Mouse (Mus musculus) intestine, embryonic 14.5 days (tissue): ENCODE results near the gene Rsrc1. TPM values are rescaled to one million over a fixed set of nuclear protein-coding genes. Genes with fewer than 3 reads are reported as not detected.

Source experiments
- ATAC-seq: fragments of 200-750 bp; cut with Nextera tagmentation; replicated peaks from 2 replicates; pipeline ENCODE4 v1.8.0; 2017; ENCODE audit warnings: low read depth, moderate number of reproducible peaks, moderate TSS enrichment, moderate library complexity; ENCODE audit not compliant: low FRiP score, low TSS enrichment
- DNase-seq: peaks from one replicate; pipeline ENCODE4 v3.0.0-alpha.2; 2018; ENCODE audit warnings: low spot score
- H3K27ac ChIP-seq: fragments of 300-500 bp; sonication (generic); 2 replicates; pipeline ENCODE4 v1.5.1; 2014; ENCODE audit warnings: low read depth, mild to moderate bottlenecking, control low read depth
- H3K27me3 ChIP-seq: fragments of 300-500 bp; sonication (generic); replicated peaks from 2 replicates; pipeline ENCODE4 v1.6.1; 2014; ENCODE audit warnings: low read length, control low read depth; ENCODE audit not compliant: control insufficient read depth, insufficient read depth
- H3K36me3 ChIP-seq: fragments of 300-500 bp; sonication (generic); 2 replicates; pipeline ENCODE4 v1.6.1; 2014; ENCODE audit warnings: low read length, control low read depth; ENCODE audit not compliant: control insufficient read depth, insufficient read depth
- H3K4me1 ChIP-seq: fragments of 300-500 bp; sonication (generic); replicated peaks from 2 replicates; pipeline ENCODE4 v1.6.1; 2014; ENCODE audit warnings: low read length, control low read depth, mixed read lengths; ENCODE audit not compliant: control insufficient read depth, insufficient read depth
- H3K4me2 ChIP-seq: fragments of 300-500 bp; sonication (generic); 2 replicates; pipeline ENCODE4 v1.6.1; 2014; ENCODE audit warnings: low read length
- H3K4me3 ChIP-seq: fragments of 300-500 bp; sonication (generic); 2 replicates; pipeline ENCODE4 v1.5.1; 2014; ENCODE audit warnings: low read depth, low read length, control low read depth, mixed read lengths
- H3K9ac ChIP-seq: fragments of 300-500 bp; sonication (generic); 2 replicates; pipeline ENCODE4 v1.6.1; 2014; ENCODE audit warnings: mild to moderate bottlenecking, low read length
- H3K9me3 ChIP-seq: fragments of 300-500 bp; sonication (generic); 2 replicates; pipeline ENCODE4 v1.6.1; 2016; ENCODE audit warnings: low read length, control low read depth; ENCODE audit not compliant: control insufficient read depth
- WGBS: fragments of 180-500 bp; shearing (Covaris S2); extraction: QIAGEN DNeasy Blood & Tissue Kit; methylation state at CpG from one replicate; pipeline ENCODE4 v1.1.7; 2014; 5-methylcytosine and 5-hydroxymethylcytosine counted together
- polyA plus RNA-seq: library from polyadenylated mRNA; unstranded; fragments of >200 nt; fragmentation: Nextera tagmentation; extraction: Ambion mirVana; gene quantifications from 2 replicates; pipeline ENCODE4 v1.2.1, GENCODE M21; 2014

The Rsrc1 gene
- polyA plus RNA-seq: 32.7 and 36.0 TPM in 2 replicates

- no peak within 1 kb of the TSS for H3K27ac ChIP-seq
- under 1% methylated on average over 45 of the region's 62 CpGs for WGBS
- peak; percentile 21; the same call in 1 of the 2 replicates for ATAC-seq
These were observed at the start of gene Rsrc1 for GRCm38 (mm10) chr3:66981101-66981661. Gene Rsrc1, plus strand, starts transcription at chr3:66981390.

GRCm38 (mm10) chr3:66939675-66940074, 41.5 kb upstream of the Rsrc1 start:
- Histone ChIP-seq H3K9ac (no peak overlapping the region), H3K9me3 (no peaks in the 10 kb centered on the region), H3K4me2 (no peak overlapping the region), H3K4me1 (no peaks in the 10 kb centered on the region), H3K27me3 (no peaks in the 10 kb centered on the region), H3K36me3 (no peaks in the 10 kb centered on the region), H3K4me3 (no peak overlapping the region), H3K27ac (no peak overlapping the region)
- 61% methylated on average over 10 of the region's 10 CpGs for WGBS
- DNase-seq (no peak), ATAC-seq (no peak)

More at GRCm38 (mm10) chr3:66981101-66981661, at the start of gene Rsrc1:
- Histone ChIP-seq H3K4me2 (peak within 1 kb of the TSS; percentile 77), H3K4me1 (peaks cover 5% of the 10 kb centered on the region), H3K9me3 (no peaks in the 10 kb centered on the region), H3K4me3 (peak within 1 kb of the TSS; percentile 45), H3K9ac (no peak within 1 kb of the TSS), H3K36me3 (no peaks in the 10 kb centered on the region), H3K27me3 (peaks cover 86% of the 10 kb centered on the region)
- DNase-seq: peak; percentile 69

- WGBS: 55% methylated on average over 2 of the region's 2 CpGs
- no peaks in the 10 kb centered on the region for H3K4me1 ChIP-seq
- no peak overlapping the region for H3K9ac ChIP-seq
- ATAC-seq (no peak), DNase-seq (no peak)
- H3K27me3 ChIP-seq: no peaks in the 10 kb centered on the region
- H3K36me3 ChIP-seq: no peaks in the 10 kb centered on the region
- no peak overlapping the region for H3K4me2 ChIP-seq
- no peaks in the 10 kb centered on the region for H3K9me3 ChIP-seq
- no peak overlapping the region for H3K27ac ChIP-seq
- no peak overlapping the region for H3K4me3 ChIP-seq
These were observed 26.1 kb upstream of the Rsrc1 start for GRCm38 (mm10) chr3:66955126-66955525.

- no peaks in the 10 kb centered on the region for H3K9me3 ChIP-seq
- no peak for DNase-seq
- H3K4me3 ChIP-seq: no peak overlapping the region
- 0 out of 2 replicates have a peak, but pooled peaks cover 2% of the 10 kb centered on the region for H3K27me3 ChIP-seq
- ATAC-seq: no peak
- no peaks in the 10 kb centered on the region for H3K4me1 ChIP-seq
- H3K4me2 ChIP-seq: no peak overlapping the region
- WGBS: 59% methylated on average over 5 of the region's 5 CpGs
- H3K36me3 ChIP-seq: no peaks in the 10 kb centered on the region
- no peak overlapping the region for H3K9ac ChIP-seq
- no peak overlapping the region for H3K27ac ChIP-seq
These were observed 21.2 kb upstream of the Rsrc1 start for GRCm38 (mm10) chr3:66959972-66960371.

- H3K4me2 ChIP-seq: no peak overlapping the region
- WGBS: 53% methylated on average over 3 of the region's 3 CpGs
These were observed 16.3 kb upstream of the Rsrc1 start for GRCm38 (mm10) chr3:66964884-66965283.

GRCm38 (mm10) chr3:66967508-66967907, 13.7 kb upstream of the Rsrc1 start:
- no peak overlapping the region for H3K4me3 ChIP-seq
- H3K27ac ChIP-seq: no peak overlapping the region
- H3K9me3 ChIP-seq: no peaks in the 10 kb centered on the region
- 76% methylated on average over 4 of the region's 4 CpGs for WGBS
- ATAC-seq (no peak), DNase-seq (no peak)
- no peak overlapping the region for H3K9ac ChIP-seq
- H3K27me3 ChIP-seq: peaks cover 61% of the 10 kb centered on the region
- no peaks in the 10 kb centered on the region for H3K4me1 ChIP-seq
- no peaks in the 10 kb centered on the region for H3K36me3 ChIP-seq
- H3K4me2 ChIP-seq: no peak overlapping the region

More at GRCm38 (mm10) chr3:66964884-66965283, 16.3 kb upstream of the Rsrc1 start:
- no peak for ATAC-seq
- Histone ChIP-seq H3K27me3 (peaks cover 35% of the 10 kb centered on the region), H3K4me3 (no peak overlapping the region), H3K4me1 (no peaks in the 10 kb centered on the region), H3K27ac (no peak overlapping the region), H3K9me3 (no peaks in the 10 kb centered on the region), H3K36me3 (no peaks in the 10 kb centered on the region), H3K9ac (no peak overlapping the region)
- no peak for DNase-seq

- peaks cover 86% of the 10 kb centered on the region for H3K27me3 ChIP-seq
- H3K4me3 ChIP-seq: no peak overlapping the region
- no peaks in the 10 kb centered on the region for H3K9me3 ChIP-seq
- no peak overlapping the region for H3K27ac ChIP-seq
- no peaks in the 10 kb centered on the region for H3K4me1 ChIP-seq
- H3K9ac ChIP-seq: no peak overlapping the region
- 3% methylated on average over 10 of the region's 10 CpGs for WGBS
- no peak overlapping the region for H3K4me2 ChIP-seq
- ATAC-seq (no peak), DNase-seq (no peak)
- H3K36me3 ChIP-seq: no peaks in the 10 kb centered on the region
These were observed 10.9 kb upstream of the Rsrc1 start for GRCm38 (mm10) chr3:66970261-66970660.

GRCm38 (mm10) chr3:66970661-66971331, 10.4 kb upstream of the Rsrc1 start:
- ATAC-seq (no peak), DNase-seq (peak; percentile 56)
- Histone ChIP-seq H3K9ac (no peak overlapping the region), H3K27me3 (peaks cover 90% of the 10 kb centered on the region), H3K36me3 (no peaks in the 10 kb centered on the region), H3K4me1 (no peaks in the 10 kb centered on the region), H3K9me3 (no peaks in the 10 kb centered on the region), H3K4me2 (no peak overlapping the region), H3K27ac (no peak overlapping the region), H3K4me3 (no peak overlapping the region)
- under 1% methylated on average over 29 of the region's 29 CpGs for WGBS
